Mouse (Mus musculus) midbrain, embryonic 10.5 days (tissue): ENCODE data around the gene Decr2. TPM values are rescaled to one million over a fixed set of nuclear protein-coding genes. Genes with fewer than 3 reads are reported as not detected.
"Not testable (repeated sequence)": the region's sequence is repeated elsewhere in the genome, so short reads cannot be mapped to it uniquely, and the experiment has no call there.

Experiments used
- DNase-seq: peaks from one replicate; pipeline ENCODE4 v3.0.0-alpha.2; 2017; ENCODE audit warnings: low spot score
- H3K27ac ChIP-seq: fragments of 300-500 bp; sonication (generic); replicated peaks from 2 replicates; pipeline ENCODE4 v1.5.1; 2016; ENCODE audit warnings: mild to moderate bottlenecking
- H3K27me3 ChIP-seq: fragments of 300-500 bp; sonication (generic); 2 replicates; pipeline ENCODE4 v1.6.1; 2016; ENCODE audit warnings: low read depth, mild to moderate bottlenecking; ENCODE audit not compliant: poor library complexity, severe bottlenecking
- H3K36me3 ChIP-seq: fragments of 300-500 bp; sonication (generic); 2 replicates; pipeline ENCODE4 v1.6.1; 2016; ENCODE audit warnings: mild to moderate bottlenecking, moderate library complexity
- H3K4me1 ChIP-seq: fragments of 300-500 bp; sonication (generic); 2 replicates; pipeline ENCODE4 v1.6.1; 2016
- H3K4me3 ChIP-seq: fragments of 300-500 bp; sonication (generic); 2 replicates; pipeline ENCODE4 v1.5.1; 2016; ENCODE audit warnings: mild to moderate bottlenecking, moderate library complexity
- H3K9me3 ChIP-seq: fragments of 300-500 bp; sonication (generic); replicated peaks from 2 replicates; pipeline ENCODE4 v1.6.1; 2016; ENCODE audit warnings: mild to moderate bottlenecking
- WGBS: fragments of 180-500 bp; shearing (Covaris S2); methylation state at CpG from one replicate; pipeline ENCODE4 v1.1.7; 2016; 5-methylcytosine and 5-hydroxymethylcytosine counted together
- polyA plus RNA-seq: library from polyadenylated mRNA; unstranded; fragments of >200 nt; fragmentation: Nextera tagmentation; extraction: Ambion mirVana; gene quantifications from 2 replicates; pipeline ENCODE4 v1.2.1, GENCODE M21; 2016

Decr2 gene
- polyA plus RNA-seq, 1 experiment from 2014 or later: 27.8 TPM

GRCm38 (mm10) chr17:26046253-26046997 lies 43.7 kb downstream of the Decr2 start:
- Histone ChIP-seq H3K27me3 (no peaks in the 10 kb centered on the region), H3K27ac (no peak overlapping the region), H3K36me3 (peaks cover 28% of the 10 kb centered on the region), H3K4me1 (peaks cover 17% of the 10 kb centered on the region), H3K9me3 (no peaks in the 10 kb centered on the region), H3K4me3 (no peak overlapping the region)
- 73% methylated on average over 10 of the region's 10 CpGs for WGBS
- DNase-seq: no peak

- Histone ChIP-seq H3K27ac (no peak overlapping the region), H3K4me3 (no peak overlapping the region), H3K27me3 (no peaks in the 10 kb centered on the region), H3K36me3 (peaks cover 18% of the 10 kb centered on the region), H3K4me1 (peaks cover 20% of the 10 kb centered on the region), H3K9me3 (no peaks in the 10 kb centered on the region)
- WGBS: 77% methylated on average over 4 of the region's 4 CpGs
- DNase-seq: no peak
Measured at GRCm38 (mm10) chr17:26045285-26045684, 44.9 kb downstream of the Decr2 start.

GRCm38 (mm10) chr17:26043249-26043636 lies 46.9 kb downstream of the Decr2 start:
- WGBS: 75% methylated on average over 5 of the region's 5 CpGs
- DNase-seq: no peak
- H3K27ac ChIP-seq: no peak overlapping the region

GRCm38 (mm10) chr17:26042599-26043248 lies 47.4 kb downstream of the Decr2 start:
- DNase-seq: no peak
- WGBS: 88% methylated on average over 13 of the region's 13 CpGs
- H3K4me1 ChIP-seq: peaks cover 20% of the 10 kb centered on the region
- H3K4me3 ChIP-seq: no peak overlapping the region
- H3K9me3 ChIP-seq: no peaks in the 10 kb centered on the region
- no peaks in the 10 kb centered on the region for H3K27me3 ChIP-seq
- no peak overlapping the region for H3K27ac ChIP-seq
- peaks cover 5% of the 10 kb centered on the region; the same call in 1 of the 2 replicates for H3K36me3 ChIP-seq

More at GRCm38 (mm10) chr17:26043249-26043636, 46.9 kb downstream of the Decr2 start:
- Histone ChIP-seq H3K9me3 (no peaks in the 10 kb centered on the region), H3K4me3 (no peak overlapping the region), H3K4me1 (peaks cover 20% of the 10 kb centered on the region), H3K36me3 (peaks cover 7% of the 10 kb centered on the region; the same call in 1 of the 2 replicates), H3K27me3 (no peaks in the 10 kb centered on the region)

GRCm38 (mm10) chr17:26041111-26041802 lies 48.9 kb downstream of the Decr2 start:
- Histone ChIP-seq H3K27me3 (no peaks in the 10 kb centered on the region), H3K27ac (no peak overlapping the region), H3K36me3 (peaks cover 13% of the 10 kb centered on the region), H3K4me1 (peaks cover 16% of the 10 kb centered on the region), H3K4me3 (no peak overlapping the region), H3K9me3 (no peaks in the 10 kb centered on the region)
- peak; percentile 52 for DNase-seq
- 53% methylated on average over 9 of the region's 9 CpGs for WGBS

- Histone ChIP-seq H3K4me1 (peaks cover 12% of the 10 kb centered on the region), H3K36me3 (peaks cover 18% of the 10 kb centered on the region)
- not testable (repeated sequence) for H3K27me3 ChIP-seq, H3K27ac ChIP-seq, DNase-seq, H3K4me3 ChIP-seq, H3K9me3 ChIP-seq
- WGBS: 86% methylated on average over 8 of the region's 8 CpGs
Measured at GRCm38 (mm10) chr17:26040711-26041110, 49.4 kb downstream of the Decr2 start.

GRCm38 (mm10) chr17:26032037-26032436 lies 58.1 kb downstream of the Decr2 start:
- no peak overlapping the region for H3K27ac ChIP-seq
- no peaks in the 10 kb centered on the region for H3K9me3 ChIP-seq
- H3K4me1 ChIP-seq: no peaks in the 10 kb centered on the region
- WGBS: 92% methylated on average over 6 of the region's 6 CpGs
- H3K4me3 ChIP-seq: no peak overlapping the region
- DNase-seq: no peak
- H3K27me3 ChIP-seq: no peaks in the 10 kb centered on the region
- peaks cover 70% of the 10 kb centered on the region for H3K36me3 ChIP-seq

- no peaks in the 10 kb centered on the region for H3K9me3 ChIP-seq
- no peak for DNase-seq
- H3K27me3 ChIP-seq: no peaks in the 10 kb centered on the region
- 94% methylated on average over 5 of the region's 5 CpGs for WGBS
- H3K4me1 ChIP-seq: no peaks in the 10 kb centered on the region
- H3K27ac ChIP-seq: no peak overlapping the region
- H3K4me3 ChIP-seq: no peak overlapping the region
- H3K36me3 ChIP-seq: peaks cover 70% of the 10 kb centered on the region
Measured at GRCm38 (mm10) chr17:26031583-26031982, 58.6 kb downstream of the Decr2 start.

Other genes with a start within 250 kb of the Decr2 start
- gene Gm20683, start 248.6 kb downstream of the Decr2 start, polyA plus RNA-seq: 1.7 and 2.2 TPM in 2 replicates
- gene Rhot2, start 245.5 kb downstream of the Decr2 start, polyA plus RNA-seq: 23.9 and 25.2 TPM in 2 replicates
- 53.4 and 53.9 TPM in 2 replicates for gene Wdr90, start 228.8 kb downstream of the Decr2 start, polyA plus RNA-seq
- 9.9 and 17.1 TPM in 2 replicates for gene Mcrip2, start 221.6 kb downstream of the Decr2 start, polyA plus RNA-seq
- 74.3 and 80.4 TPM in 2 replicates for gene Mettl26, start 215.3 kb downstream of the Decr2 start, polyA plus RNA-seq
- gene Wfikkn1, start 209.5 kb downstream of the Decr2 start, polyA plus RNA-seq: 6.1 and 19.7 TPM in 2 replicates
- 29.8 and 33.6 TPM in 2 replicates for gene Rab40c, start 170.6 kb downstream of the Decr2 start, polyA plus RNA-seq
- gene Pigq, start 145.4 kb downstream of the Decr2 start, polyA plus RNA-seq: 64.8 and 67.8 TPM in 2 replicates
- 0.34 TPM in 1 of 2 replicates, not detected in the other for gene Nhlrc4, start 145.4 kb downstream of the Decr2 start, polyA plus RNA-seq
- 0.06 and 0.19 TPM in 2 replicates for gene A930017K11Rik, start 137.8 kb downstream of the Decr2 start, polyA plus RNA-seq
- gene Capn15, start 104.5 kb downstream of the Decr2 start, polyA plus RNA-seq: 27.6 and 29.5 TPM in 2 replicates
- 20.6 and 26.9 TPM in 2 replicates for gene Rab11fip3, start 20.8 kb downstream of the Decr2 start, polyA plus RNA-seq
- gene Nme4, start 5.3 kb upstream of the Decr2 start, polyA plus RNA-seq: 87.4 and 106 TPM in 2 replicates
- 1.6 and 2.0 TPM in 2 replicates for gene Tmem8, start 23.0 kb upstream of the Decr2 start, polyA plus RNA-seq
- 301 and 332 TPM in 2 replicates for gene Mrpl28, start 33.2 kb upstream of the Decr2 start, polyA plus RNA-seq
- gene Axin1, start 48.4 kb upstream of the Decr2 start, polyA plus RNA-seq: 9.9 and 10.0 TPM in 2 replicates
- 0.47 and 0.81 TPM in 2 replicates for gene Pdia2, start 108.8 kb upstream of the Decr2 start, polyA plus RNA-seq
- 0.67 and 0.72 TPM in 2 replicates for gene Rgs11, start 112.6 kb upstream of the Decr2 start, polyA plus RNA-seq
- gene Arhgdig, start 117.4 kb upstream of the Decr2 start, polyA plus RNA-seq: 5.5 and 5.8 TPM in 2 replicates
- gene Fam234a, start 153.9 kb upstream of the Decr2 start, polyA plus RNA-seq: 27.6 and 28.7 TPM in 2 replicates
- 130 and 131 TPM in 2 replicates for gene Luc7l, start 162.6 kb upstream of the Decr2 start, polyA plus RNA-seq